Mouse (Mus musculus) neural tube, embryonic 13.5 days (tissue): ENCODE results near the gene Kctd7. TPM values are rescaled to one million over a fixed set of nuclear protein-coding genes. Genes with fewer than 3 reads are reported as not detected.

Experiments
- ATAC-seq: fragments of 200-750 bp; cut with Nextera tagmentation; 2 replicates; pipeline ENCODE4 v1.8.0; 2017; ENCODE audit warnings: low read depth, mild to moderate bottlenecking, moderate TSS enrichment, moderate library complexity
- H3K27ac ChIP-seq: fragments of 300-500 bp; sonication (generic); replicated peaks from 2 replicates; pipeline ENCODE4 v1.5.1; 2015; ENCODE audit warnings: moderate library complexity, mild to moderate bottlenecking, inconsistent platforms
- H3K27me3 ChIP-seq: fragments of 300-500 bp; sonication (generic); 2 replicates; pipeline ENCODE4 v1.6.1; 2015; ENCODE audit warnings: mild to moderate bottlenecking, inconsistent platforms
- H3K36me3 ChIP-seq: fragments of 300-500 bp; sonication (generic); 2 replicates; pipeline ENCODE4 v1.6.1; 2015; ENCODE audit warnings: mild to moderate bottlenecking, inconsistent platforms
- H3K4me1 ChIP-seq: fragments of 300-500 bp; sonication (generic); replicated peaks from 2 replicates; pipeline ENCODE4 v1.6.1; 2015; ENCODE audit warnings: inconsistent platforms
- H3K4me2 ChIP-seq: fragments of 300-500 bp; sonication (generic); 2 replicates; pipeline ENCODE4 v1.6.1; 2015; ENCODE audit warnings: inconsistent platforms, mild to moderate bottlenecking, moderate library complexity
- H3K4me3 ChIP-seq: fragments of 300-500 bp; sonication (generic); 2 replicates; pipeline ENCODE4 v1.5.1; 2015; ENCODE audit warnings: mild to moderate bottlenecking, inconsistent platforms
- H3K9ac ChIP-seq: fragments of 300-500 bp; sonication (generic); 2 replicates; pipeline ENCODE4 v1.6.1; 2015; ENCODE audit warnings: moderate library complexity, mild to moderate bottlenecking, inconsistent platforms
- H3K9me3 ChIP-seq: fragments of 300-500 bp; sonication (generic); 2 replicates; pipeline ENCODE4 v1.6.1; 2016; ENCODE audit warnings: inconsistent platforms
- WGBS: fragments of 180-500 bp; shearing (Covaris S2); methylation state at CpG from one replicate; pipeline ENCODE4 v1.1.7; 2015; 5-methylcytosine and 5-hydroxymethylcytosine counted together
- polyA plus RNA-seq: library from polyadenylated mRNA; unstranded; fragments of >200 nt; fragmentation: Nextera tagmentation; extraction: Ambion mirVana; gene quantifications from 2 replicates; pipeline ENCODE4 v1.2.1, GENCODE M21; 2015

Kctd7 gene
- polyA plus RNA-seq, 1 experiment from 2014 or later: 16.7 TPM

DNA sequence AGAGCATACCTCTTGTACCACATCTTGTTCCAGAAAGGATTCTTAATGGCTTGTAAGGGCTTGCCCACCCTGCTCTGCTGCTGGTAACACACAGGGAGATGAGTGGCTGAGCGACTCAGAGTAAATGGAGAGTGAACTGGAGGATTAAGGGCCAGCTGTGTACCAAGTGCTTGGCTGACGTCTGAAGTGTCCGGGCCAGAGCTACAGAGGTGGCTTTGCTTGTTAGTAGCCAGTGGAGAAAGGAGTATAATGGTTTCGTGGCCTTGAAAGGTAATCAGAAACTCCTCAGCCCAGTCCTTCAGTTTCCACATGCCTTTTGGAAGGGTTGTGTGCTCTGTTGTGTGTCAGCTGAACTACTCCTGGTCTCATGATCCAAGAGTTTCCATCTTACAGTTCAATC, 33.2 kb downstream of the Kctd7 start:
- 76% methylated on average over 4 of the region's 4 CpGs for WGBS
- Histone ChIP-seq H3K4me2 (no peak overlapping the region), H3K4me3 (no peak overlapping the region), H3K9ac (no peak overlapping the region), H3K27me3 (no peaks in the 10 kb centered on the region), H3K4me1 (peaks cover 19% of the 10 kb centered on the region), H3K9me3 (no peaks in the 10 kb centered on the region), H3K27ac (no peak overlapping the region), H3K36me3 (no peaks in the 10 kb centered on the region)
- no peak for ATAC-seq

DNA sequence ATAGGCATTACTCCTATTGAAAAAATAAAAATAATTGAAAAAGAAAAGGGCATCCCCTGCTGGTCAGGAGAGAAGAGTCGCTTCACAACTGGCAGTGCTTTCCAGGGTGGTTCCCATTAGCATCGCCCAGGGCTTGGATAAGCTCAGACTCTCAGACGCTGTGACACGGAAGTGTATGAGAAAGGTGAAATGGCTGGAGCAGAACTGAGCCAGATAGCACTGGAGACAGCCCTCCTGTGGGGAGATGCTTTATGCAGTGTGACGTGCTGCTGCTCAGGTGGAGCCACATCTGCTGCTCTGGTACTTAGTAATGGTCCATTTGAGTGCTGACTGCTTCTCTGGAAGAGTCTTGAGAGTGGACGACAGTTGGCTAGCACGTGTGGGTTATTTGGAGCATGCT, 35.7 kb downstream of the Kctd7 start:
- peak overlapping the region; percentile 54 for H3K27ac ChIP-seq
- no peaks in the 10 kb centered on the region for H3K27me3 ChIP-seq
- no peak overlapping the region for H3K4me2 ChIP-seq
- H3K9me3 ChIP-seq: no peaks in the 10 kb centered on the region
- H3K36me3 ChIP-seq: no peaks in the 10 kb centered on the region
- no peak for ATAC-seq
- no peak overlapping the region for H3K9ac ChIP-seq
- H3K4me3 ChIP-seq: no peak overlapping the region
- peaks cover 8% of the 10 kb centered on the region; the same call in 1 of the 2 replicates for H3K4me1 ChIP-seq
- 62% methylated on average over 7 of the region's 7 CpGs for WGBS

DNA sequence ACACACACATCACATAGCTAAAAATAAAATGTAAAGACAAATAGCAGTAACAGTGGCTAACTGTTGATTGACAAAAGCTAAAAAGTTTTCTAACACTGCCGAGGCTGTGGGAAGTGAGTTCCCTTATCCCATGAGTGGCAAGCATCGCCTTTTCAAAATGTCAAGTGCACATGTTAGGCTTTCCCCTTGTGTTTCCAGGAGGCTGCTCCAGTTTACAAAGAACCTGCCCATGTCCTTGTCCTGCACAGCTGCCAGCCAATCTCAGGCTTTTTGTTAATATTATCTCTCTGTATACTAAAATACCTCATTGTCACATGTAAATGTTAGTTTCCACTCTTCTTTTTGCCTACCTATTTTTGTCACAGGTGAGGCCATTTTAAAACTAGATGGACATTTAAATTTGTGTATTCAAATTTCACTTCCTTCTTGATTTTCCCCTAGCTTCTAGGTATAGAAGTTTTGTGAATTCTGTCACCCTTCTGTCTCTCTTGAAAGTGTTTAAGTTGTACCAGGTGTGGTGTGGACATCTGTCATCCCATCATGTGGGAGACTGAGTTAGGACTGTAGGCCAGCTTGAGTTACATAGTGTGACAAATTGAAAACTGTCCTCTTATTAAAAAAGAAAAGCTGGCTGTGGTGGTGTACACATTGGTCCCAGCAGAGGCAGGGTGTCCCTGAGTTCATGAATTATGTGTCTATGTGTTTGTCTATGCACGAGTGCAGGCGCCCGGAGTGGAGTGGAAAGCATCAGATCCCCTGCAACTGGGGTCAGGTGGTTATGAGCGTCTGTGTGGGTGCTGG, 37.3 kb downstream of the Kctd7 start:
- no peak for ATAC-seq
- 86% methylated on average over 6 of the region's 6 CpGs for WGBS

DNA sequence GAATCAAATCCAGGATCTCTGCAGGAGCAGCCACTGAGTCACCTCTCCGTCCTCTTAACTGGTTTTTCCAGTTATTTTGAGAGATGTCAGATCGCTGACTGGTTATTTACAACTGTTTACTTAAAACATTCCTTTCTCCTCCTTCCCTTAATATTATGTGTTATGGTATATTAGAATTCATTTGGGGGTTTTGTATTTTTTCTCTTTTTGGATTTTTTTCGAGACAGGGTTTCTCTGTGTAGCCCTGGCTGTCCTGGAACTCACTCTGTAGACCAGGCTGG, 37.8 kb downstream of the Kctd7 start:
- peaks cover 17% of the 10 kb centered on the region for H3K4me1 ChIP-seq
- no peaks in the 10 kb centered on the region for H3K36me3 ChIP-seq
- no peaks in the 10 kb centered on the region for H3K9me3 ChIP-seq
- no peak for ATAC-seq
- H3K9ac ChIP-seq: no peak overlapping the region
- no peak overlapping the region for H3K4me2 ChIP-seq
- WGBS: 85% methylated on average over 3 of the region's 3 CpGs
- H3K27me3 ChIP-seq: no peaks in the 10 kb centered on the region
- no peak overlapping the region for H3K4me3 ChIP-seq
- no peak overlapping the region for H3K27ac ChIP-seq

More for the DNA sequence above, 37.3 kb downstream of the Kctd7 start:
- Histone ChIP-seq H3K9me3 (no peaks in the 10 kb centered on the region), H3K4me2 (no peak overlapping the region), H3K4me3 (no peak overlapping the region), H3K4me1 (peaks cover 12% of the 10 kb centered on the region), H3K27ac (no peak overlapping the region), H3K27me3 (no peaks in the 10 kb centered on the region), H3K36me3 (no peaks in the 10 kb centered on the region), H3K9ac (no peak overlapping the region)

DNA sequence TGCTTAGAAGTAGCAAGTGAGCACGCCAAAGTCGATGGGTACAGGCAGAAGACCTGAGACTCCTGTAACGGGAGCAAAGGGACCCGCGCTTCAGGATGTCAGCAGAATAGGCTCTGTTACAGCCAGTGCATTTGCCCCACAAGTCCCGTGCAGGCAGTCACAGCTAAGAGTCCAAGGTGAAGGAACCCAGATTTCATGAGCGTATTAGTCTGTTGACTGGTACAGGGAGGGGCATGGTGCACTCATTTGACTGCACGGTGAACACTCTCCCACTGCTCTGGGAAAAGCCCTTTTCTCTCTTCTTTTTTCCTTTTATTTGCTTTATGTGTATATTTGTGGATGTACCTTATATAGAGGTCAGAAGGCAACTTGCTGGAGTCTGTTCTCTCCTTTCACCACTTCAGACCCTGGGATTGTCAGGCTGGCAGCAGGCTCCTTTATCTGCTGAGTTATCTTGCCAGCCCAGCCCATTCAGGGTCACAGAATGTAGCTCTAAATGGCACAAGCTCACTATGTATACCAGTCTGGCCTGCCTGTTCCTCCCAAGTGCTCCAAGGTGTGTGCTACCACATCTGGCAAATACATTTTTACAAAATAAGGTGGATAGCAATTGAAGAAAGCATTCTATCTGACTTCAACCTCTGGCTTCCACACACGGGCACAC, 39.7 kb downstream of the Kctd7 start:
- Histone ChIP-seq H3K36me3 (peaks cover 14% of the 10 kb centered on the region), H3K4me2 (no peak overlapping the region), H3K27ac (no peak overlapping the region), H3K4me3 (no peak overlapping the region), H3K9ac (no peak overlapping the region), H3K9me3 (no peaks in the 10 kb centered on the region), H3K27me3 (no peaks in the 10 kb centered on the region), H3K4me1 (peaks cover 19% of the 10 kb centered on the region)
- 90% methylated on average over 9 of the region's 9 CpGs for WGBS
- no peak for ATAC-seq

DNA sequence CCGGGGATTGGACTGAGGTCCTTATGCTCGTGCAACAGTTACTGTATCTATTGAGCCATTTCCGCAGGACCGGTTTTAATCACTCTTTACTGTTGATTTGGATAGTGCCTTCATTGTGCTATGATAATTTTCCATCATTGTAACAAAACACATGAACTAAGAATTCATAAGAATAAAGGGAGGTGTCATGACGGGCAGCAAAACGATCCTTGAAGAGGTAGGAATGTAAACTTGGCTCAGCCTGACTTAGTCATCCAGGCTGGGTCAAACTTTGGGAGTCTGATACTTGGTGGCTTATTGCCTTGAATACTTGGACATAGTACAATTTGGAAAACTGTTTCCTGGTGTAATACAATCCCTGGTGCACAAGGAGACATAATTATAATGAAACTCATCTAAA, 40.7 kb downstream of the Kctd7 start:
- no peak overlapping the region for H3K27ac ChIP-seq
- peaks cover 16% of the 10 kb centered on the region for H3K4me1 ChIP-seq
- H3K9me3 ChIP-seq: no peaks in the 10 kb centered on the region
- no peaks in the 10 kb centered on the region for H3K27me3 ChIP-seq
- H3K36me3 ChIP-seq: peaks cover 24% of the 10 kb centered on the region
- H3K9ac ChIP-seq: no peak overlapping the region
- no peak overlapping the region for H3K4me2 ChIP-seq
- ATAC-seq: no peak
- H3K4me3 ChIP-seq: no peak overlapping the region
- 90% methylated on average over 6 of the region's 6 CpGs for WGBS

DNA sequence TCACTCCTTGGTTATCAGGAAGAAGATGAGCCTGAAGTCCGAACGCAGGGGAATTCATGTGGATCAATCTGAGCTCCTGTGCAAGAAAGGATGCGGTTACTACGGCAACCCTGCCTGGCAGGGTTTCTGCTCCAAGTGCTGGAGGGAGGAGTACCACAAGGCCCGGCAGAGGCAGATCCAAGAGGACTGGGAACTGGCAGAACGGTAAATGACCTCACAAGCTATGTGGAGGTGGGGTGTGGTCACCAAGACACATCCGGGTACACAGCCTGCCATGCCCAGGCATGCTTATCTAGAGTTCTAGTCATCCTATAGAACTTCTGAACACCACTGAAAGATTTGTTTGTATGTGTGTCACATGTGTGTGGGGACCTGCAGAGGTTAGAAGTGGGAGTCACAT, 42.7 kb downstream of the Kctd7 start:
- H3K4me3 ChIP-seq: no peak overlapping the region
- no peaks in the 10 kb centered on the region for H3K9me3 ChIP-seq
- peaks cover 44% of the 10 kb centered on the region for H3K36me3 ChIP-seq
- 52% methylated on average over 7 of the region's 7 CpGs for WGBS
- H3K9ac ChIP-seq: no peak overlapping the region
- no peak overlapping the region for H3K27ac ChIP-seq
- no peak for ATAC-seq
- H3K4me2 ChIP-seq: no peak overlapping the region
- H3K4me1 ChIP-seq: peaks cover 11% of the 10 kb centered on the region
- no peaks in the 10 kb centered on the region for H3K27me3 ChIP-seq

DNA sequence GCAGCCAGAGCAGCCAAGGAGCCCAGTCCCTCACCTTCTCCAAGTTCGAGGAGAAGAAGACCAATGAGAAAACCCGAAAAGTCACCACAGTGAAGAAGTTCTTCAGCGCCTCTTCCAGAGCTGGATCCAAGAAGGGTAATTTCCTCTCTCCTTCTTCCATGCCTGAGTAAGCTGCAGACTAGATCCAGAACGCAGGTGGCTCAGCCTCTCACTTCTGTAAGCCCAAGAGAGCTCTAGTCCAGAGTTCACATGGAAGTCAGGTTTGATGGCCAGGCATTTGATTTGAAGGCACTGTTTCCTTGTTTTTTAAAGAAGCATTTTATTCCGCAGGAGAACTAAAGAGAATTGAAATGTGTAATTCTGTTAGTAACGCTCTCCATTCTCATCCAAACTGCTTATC, 46.2 kb downstream of the Kctd7 start:
- H3K9ac ChIP-seq: no peak overlapping the region
- H3K27ac ChIP-seq: no peak overlapping the region
- peaks cover 71% of the 10 kb centered on the region for H3K36me3 ChIP-seq
- ATAC-seq: no peak
- 91% methylated on average over 6 of the region's 6 CpGs for WGBS
- no peak overlapping the region for H3K4me2 ChIP-seq
- H3K9me3 ChIP-seq: no peaks in the 10 kb centered on the region
- H3K4me1 ChIP-seq: peaks cover 11% of the 10 kb centered on the region
- no peaks in the 10 kb centered on the region for H3K27me3 ChIP-seq
- no peak overlapping the region for H3K4me3 ChIP-seq

DNA sequence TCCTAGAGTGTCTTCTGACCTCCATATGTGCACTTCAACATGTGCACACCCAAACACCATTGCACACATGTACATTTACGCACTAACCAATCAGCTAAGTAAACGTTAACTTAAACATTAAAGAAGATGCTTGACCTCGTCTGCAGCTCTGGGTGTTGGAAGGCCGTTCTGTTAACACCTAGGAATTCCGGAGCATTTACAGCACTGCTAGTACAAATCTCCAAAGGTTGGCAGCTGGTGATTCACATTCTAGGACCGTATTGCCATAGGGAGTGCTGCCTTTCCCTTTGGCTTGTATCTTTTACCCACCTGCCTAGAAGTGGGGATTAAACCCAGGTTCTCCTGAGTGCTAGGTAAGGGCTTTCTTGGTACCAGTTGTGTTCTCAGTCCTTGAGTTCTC, 47.2 kb downstream of the Kctd7 start:
- no peak overlapping the region for H3K27ac ChIP-seq
- no peak overlapping the region for H3K4me3 ChIP-seq
- H3K4me2 ChIP-seq: no peak overlapping the region
- H3K4me1 ChIP-seq: peaks cover 8% of the 10 kb centered on the region
- H3K9me3 ChIP-seq: no peaks in the 10 kb centered on the region
- H3K9ac ChIP-seq: no peak overlapping the region
- 87% methylated on average over 6 of the region's 6 CpGs for WGBS
- no peaks in the 10 kb centered on the region for H3K27me3 ChIP-seq
- ATAC-seq: no peak
- peaks cover 71% of the 10 kb centered on the region for H3K36me3 ChIP-seq

DNA sequence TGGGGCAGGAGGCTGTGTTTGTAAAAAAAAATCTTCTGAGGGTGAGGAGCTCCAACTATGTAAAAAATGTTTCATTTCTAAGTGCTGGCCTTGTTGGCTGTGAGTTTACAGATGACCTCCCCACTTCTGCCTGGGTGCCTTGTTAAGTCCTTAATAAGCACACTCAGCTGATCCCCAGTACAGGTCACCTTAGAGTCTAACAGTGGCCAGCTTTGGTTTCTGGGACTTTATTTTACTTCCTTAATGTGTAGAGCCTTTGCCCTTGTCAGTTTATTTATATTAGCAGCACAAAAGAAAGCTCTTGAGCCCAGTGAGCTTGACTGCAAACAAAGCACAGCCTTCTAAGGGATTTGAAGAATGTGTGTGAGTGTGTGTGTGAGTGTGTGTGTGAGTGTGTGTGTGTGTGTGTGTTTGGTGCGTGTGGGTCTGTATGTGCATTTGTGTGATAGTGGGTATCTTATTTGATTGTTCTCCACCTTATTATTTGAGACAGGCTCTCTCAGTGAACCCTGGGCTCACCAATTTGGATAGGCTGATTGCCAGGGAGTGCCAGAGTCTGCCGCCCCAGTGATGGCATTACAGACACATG, 47.8 kb downstream of the Kctd7 start:
- Histone ChIP-seq H3K36me3 (peaks cover 74% of the 10 kb centered on the region), H3K4me1 (peaks cover 2% of the 10 kb centered on the region), H3K9ac (no peak overlapping the region), H3K9me3 (no peaks in the 10 kb centered on the region), H3K4me3 (no peak overlapping the region), H3K27ac (no peak overlapping the region), H3K27me3 (no peaks in the 10 kb centered on the region), H3K4me2 (no peak overlapping the region)
- WGBS: 83% methylated on average over 2 of the region's 2 CpGs
- no peak for ATAC-seq

DNA sequence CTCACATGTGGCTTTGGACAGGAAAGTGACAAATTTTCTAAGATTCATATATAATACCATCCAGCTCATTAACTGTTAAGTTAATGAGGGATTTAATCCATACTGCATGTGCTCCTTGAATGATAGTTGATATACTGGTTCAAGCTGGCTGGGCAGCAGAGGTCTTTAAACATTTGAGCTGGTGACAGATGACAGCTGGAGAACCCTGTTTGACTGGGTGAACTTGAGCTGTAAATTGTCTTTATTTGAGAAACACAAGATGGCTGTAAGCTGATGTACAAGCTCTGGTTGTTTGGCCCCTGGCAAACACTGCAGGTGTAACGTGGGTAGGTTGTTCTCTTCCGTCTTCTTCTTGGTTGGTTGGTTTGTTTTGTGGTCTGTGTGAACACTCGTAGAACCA, 49.1 kb downstream of the Kctd7 start:
- no peak for ATAC-seq
- Histone ChIP-seq H3K36me3 (peaks cover 78% of the 10 kb centered on the region), H3K9ac (no peak overlapping the region), H3K4me2 (no peak overlapping the region), H3K27me3 (no peaks in the 10 kb centered on the region), H3K4me3 (no peak overlapping the region), H3K9me3 (no peaks in the 10 kb centered on the region), H3K27ac (no peak overlapping the region), H3K4me1 (no peaks in the 10 kb centered on the region)
- 93% methylated on average over 3 of the region's 3 CpGs for WGBS

DNA sequence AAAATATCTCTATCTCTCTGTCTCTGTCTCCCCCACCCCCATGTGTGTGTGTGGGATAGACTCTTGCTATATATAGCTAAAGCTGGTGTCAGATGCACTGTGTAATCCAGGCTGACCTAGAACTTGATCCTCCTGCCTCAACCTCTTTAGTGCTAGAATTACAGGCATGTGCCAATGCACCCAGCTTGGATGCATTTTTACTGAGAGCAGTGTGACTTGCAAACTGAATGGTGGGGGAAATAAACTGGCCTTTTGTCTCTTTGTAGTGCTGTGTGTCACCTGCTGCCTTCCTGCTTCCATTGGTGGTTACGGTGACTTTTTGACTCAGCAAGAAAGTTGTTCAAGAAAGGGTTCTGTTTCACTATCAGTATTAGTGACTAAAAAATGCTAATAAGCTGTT, 51.6 kb downstream of the Kctd7 start:
- H3K36me3 ChIP-seq: peaks cover 73% of the 10 kb centered on the region
- 71% methylated on average over 1 of the region's 1 CpGs for WGBS
- H3K4me1 ChIP-seq: no peaks in the 10 kb centered on the region
- no peak overlapping the region for H3K27ac ChIP-seq
- no peak overlapping the region for H3K4me2 ChIP-seq
- H3K27me3 ChIP-seq: no peaks in the 10 kb centered on the region
- H3K9me3 ChIP-seq: no peaks in the 10 kb centered on the region
- H3K9ac ChIP-seq: no peak overlapping the region
- H3K4me3 ChIP-seq: no peak overlapping the region
- no peak for ATAC-seq
